Mouse (Mus musculus) heart, postnatal 0 days (tissue): ENCODE measurements at regions not wholly inside any gene's neighbourhood (a gene's known extent, or its start where the extent isn't known, plus 50 kb on each side); places are given as distances from the start of the nearest gene placed in this dataset.

Experiments used
- CTCF ChIP-seq: IDR thresholded peaks from 2 replicates; pipeline ENCODE4 v1.5.1; 2016; ENCODE audit warnings: antibody characterized with exemption, control low read depth, low read depth
- EP300 ChIP-seq: IDR thresholded peaks from 2 replicates; pipeline ENCODE4 v1.6.1; 2016; ENCODE audit warnings: antibody characterized with exemption, low read depth

DNA sequence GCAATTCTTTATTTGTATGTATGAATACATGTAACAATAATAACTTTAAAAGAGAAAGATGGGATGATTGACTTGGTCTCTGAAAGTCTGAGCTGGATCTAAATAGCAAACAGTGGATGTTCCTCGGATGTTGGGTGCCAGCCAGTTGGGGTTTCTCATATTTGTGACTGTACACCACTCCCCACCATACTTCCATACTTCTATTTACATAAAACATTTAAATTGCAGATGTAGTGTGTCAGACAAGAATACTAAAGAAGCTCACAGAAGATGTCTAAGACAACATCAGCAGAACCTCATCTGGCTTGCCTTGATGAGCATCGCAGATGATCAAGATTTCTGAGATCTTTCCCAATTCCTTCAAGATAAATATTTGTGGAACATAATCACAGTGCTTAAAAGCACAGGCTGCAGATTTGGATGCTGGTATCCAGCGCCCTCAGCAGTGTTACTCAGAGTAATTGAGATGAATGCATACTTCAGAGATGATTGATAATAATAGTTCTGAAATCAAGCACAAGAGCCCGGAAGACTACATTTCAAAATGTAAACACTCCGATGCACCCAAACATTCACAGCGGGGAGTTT, 762.0 kb upstream of the Intu start:
- TF ChIP-seq EP300 (no peak), CTCF (no peak)
